In the genomic region with DNA sequence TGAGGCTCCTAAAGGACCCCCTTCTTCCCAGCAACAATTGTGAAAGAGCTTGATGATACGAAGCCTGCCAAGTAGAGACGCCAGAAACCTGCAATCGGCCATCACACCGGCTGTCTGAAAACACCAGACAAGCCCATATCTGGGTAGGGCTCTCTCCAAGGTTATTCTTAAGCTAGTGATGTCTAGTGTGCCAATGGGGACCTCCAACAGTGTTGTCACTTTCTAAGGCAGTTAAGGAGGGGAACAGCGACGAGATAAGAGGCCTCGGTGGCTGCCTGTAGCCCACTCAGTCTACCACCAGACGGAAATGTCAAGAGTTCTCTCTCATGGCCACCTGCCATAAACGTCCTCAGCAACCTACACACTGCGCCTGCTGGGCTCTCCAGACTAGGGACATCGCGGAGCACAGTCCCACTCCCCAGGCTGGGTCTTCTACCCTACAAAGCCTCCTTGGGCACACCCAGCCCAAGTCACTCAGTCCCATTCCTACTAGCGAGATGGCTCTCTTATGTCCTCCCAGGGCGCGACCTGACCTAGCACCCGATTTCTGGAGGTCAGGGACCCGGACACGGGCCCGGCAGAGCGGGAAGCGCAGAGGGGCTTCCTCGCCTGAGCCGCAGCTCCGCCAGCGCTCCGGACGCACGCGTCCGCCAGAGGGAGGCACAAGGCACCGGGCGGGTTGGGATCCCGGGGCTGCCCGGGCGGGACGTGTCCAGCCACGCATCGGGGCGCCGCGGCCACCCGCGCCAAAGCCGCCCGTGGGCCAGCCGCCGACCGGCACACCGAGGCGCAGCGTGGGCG, we compare ENCODE assay signal across 7 mouse cellular contexts. TPM values are rescaled to one million over a fixed set of nuclear protein-coding genes. Genes with fewer than 3 reads are reported as not detected.
DNase-seq lines count a peak whose midpoint lies in the region; ATAC-seq and TF ChIP-seq lines count a peak whose summit lies in the region.

No protein-coding gene starts in this region.

- peak; percentile 3; the same call in 1 of the 2 replicates for ATAC-seq in cerebellum, adult (ENCODE audit: insufficient number of reproducible peaks, low FRiP score, low TSS enrichment)
- ATAC-seq in forebrain, embryonic 12.5 days (ENCODE audit: low FRiP score), result peak; percentile 40
- ATAC-seq in liver, embryonic 14.5 days (ENCODE audit: insufficient read depth), result peak; percentile 12
- ATAC-seq in neural tube, embryonic 12.5 days (ENCODE audit: low FRiP score, low read depth), result peak; percentile 57

- peak; percentile 23 for DNase-seq in urinary bladder, postnatal 25 days (ENCODE audit: low spot score)
- no peak for DNase-seq in urinary bladder, postnatal 36 days (ENCODE audit: low spot score in 2 of 2)
- peak; percentile 54 for DNase-seq in induced T-regulatory cell, adult 2 months (ENCODE audit: low read depth)
- DNase-seq in liver, embryonic 14.5 days (ENCODE audit: low read depth in 3 of 3, low spot score in 3 of 3), result peak in 2 of 3 experiments; percentile 45 to 55

- peak overlapping the region; percentile 95 for H3K4me3 ChIP-seq in forebrain, embryonic 12.5 days (replicated peaks)
- peak overlapping the region; percentile 89 to 100 for H3K4me3 ChIP-seq in liver, embryonic 14.5 days (ENCODE audit: insufficient read depth in 1 of 2, low read depth in 2 of 2, low read length in 2 of 2)
- peak overlapping the region; percentile 96 for H3K4me3 ChIP-seq in neural tube, embryonic 12.5 days

- no peaks in the 10 kb centered on the region for H3K9me3 ChIP-seq in forebrain, embryonic 12.5 days
- H3K9me3 ChIP-seq in liver, embryonic 14.5 days (ENCODE audit: control insufficient read depth, low read length), result no peaks in the 10 kb centered on the region
- no peaks in the 10 kb centered on the region for H3K9me3 ChIP-seq in neural tube, embryonic 12.5 days

- H3K36me3 ChIP-seq in forebrain, embryonic 12.5 days (replicated peaks), result peaks cover 10% of the 10 kb centered on the region
- H3K36me3 ChIP-seq in liver, embryonic 14.5 days (replicated peaks; ENCODE audit: control insufficient read depth, insufficient read depth, low read depth), result peaks cover 11% of the 10 kb centered on the region
- H3K36me3 ChIP-seq in neural tube, embryonic 12.5 days, result no peaks in the 10 kb centered on the region

- peak overlapping the region; percentile 93 for H3K9ac ChIP-seq in forebrain, embryonic 12.5 days
- H3K9ac ChIP-seq in liver, embryonic 14.5 days (replicated peaks), result peak overlapping the region; percentile 99
- peak overlapping the region; percentile 79 for H3K9ac ChIP-seq in neural tube, embryonic 12.5 days

- H3K4me2 ChIP-seq in forebrain, embryonic 12.5 days, result peak overlapping the region; percentile 94
- peak overlapping the region; percentile 91 for H3K4me2 ChIP-seq in liver, embryonic 14.5 days (ENCODE audit: low read depth)
- H3K4me2 ChIP-seq in neural tube, embryonic 12.5 days (replicated peaks), result peak overlapping the region; percentile 87

- TF ChIP-seq CTCF in liver, embryonic 14.5 days (IDR thresholded peaks at IDR 0.05; ENCODE audit: low read depth), result peak; percentile 32

- peaks cover 43% of the 10 kb centered on the region for H3K4me1 ChIP-seq in forebrain, embryonic 12.5 days
- H3K4me1 ChIP-seq in liver, embryonic 14.5 days (replicated peaks; ENCODE audit: control insufficient read depth in 2 of 2, insufficient read depth in 2 of 2, low read length in 1 of 2), result peaks cover 36 to 37% of the 10 kb centered on the region in 2 experiments
- peaks cover 21% of the 10 kb centered on the region for H3K4me1 ChIP-seq in neural tube, embryonic 12.5 days

- under 1% methylated on average over 50 of the region's 52 CpGs for WGBS in forebrain, embryonic 12.5 days
- WGBS in liver, embryonic 14.5 days (ENCODE audit: insufficient replicate concordance), result under 1% methylated on average over 51 of the region's 52 CpGs
- WGBS in neural tube, embryonic 12.5 days, result under 1% methylated on average over 52 of the region's 52 CpGs

- TF ChIP-seq EP300 in liver, embryonic 14.5 days (IDR thresholded peaks at IDR 0.05; ENCODE audit: low read depth), result no peak

- H3K27ac ChIP-seq in forebrain, embryonic 12.5 days, result peak overlapping the region; percentile 85
- peak overlapping the region; percentile 96 for H3K27ac ChIP-seq in liver, embryonic 14.5 days
- H3K27ac ChIP-seq in neural tube, embryonic 12.5 days, result peak overlapping the region; percentile 62; the same call in 1 of the 2 replicates

- H3K27me3 ChIP-seq in forebrain, embryonic 12.5 days, result no peaks in the 10 kb centered on the region
- no peaks in the 10 kb centered on the region for H3K27me3 ChIP-seq in liver, embryonic 14.5 days (ENCODE audit: control insufficient read depth, insufficient read depth, low read length)
- no peaks in the 10 kb centered on the region for H3K27me3 ChIP-seq in neural tube, embryonic 12.5 days (replicated peaks)

RNA-seq across cellular contexts. Expression of gene Mical3, which starts 21.4 kb away (rescaled TPM):
- polyA plus RNA-seq in forebrain, embryonic 12.5 days (2016; fragmentation: Nextera tagmentation; extraction: Ambion mirVana), result 17.6 and 18.8 TPM in 2 replicates
- polyA plus RNA-seq in liver, embryonic 14.5 days (2012; rRNA removed), result 6.0 and 8.1 TPM in 2 replicates
- 9.4 and 12.8 TPM in 2 replicates for polyA plus RNA-seq in liver, embryonic 14.5 days (2014; fragmentation: Nextera tagmentation; extraction: Ambion mirVana)
- polyA plus RNA-seq in neural tube, embryonic 12.5 days (2016; fragmentation: Nextera tagmentation; extraction: Ambion mirVana), result 17.3 and 22.2 TPM in 2 replicates

Comparison
In these comparisons a context has a peak if more than half of its experiments do, and no peak if none do; other contexts are left out.
1. DNase-seq: peak in urinary bladder, postnatal 25 days (single experiment), induced T-regulatory cell, adult 2 months (single experiment) and liver, embryonic 14.5 days (2 of 3); none in urinary bladder, postnatal 36 days (0 of 2).
2. ATAC-seq: peak in every context shown above with its lines; median percentile 57 in neural tube, embryonic 12.5 days; 40 in forebrain, embryonic 12.5 days; 12 in liver, embryonic 14.5 days; 3 in cerebellum, adult.
3. Peak in every context shown above with its lines, with median percentiles within 50 percentile points of each other: H3K27ac ChIP-seq, H3K4me2 ChIP-seq, H3K4me3 ChIP-seq and H3K9ac ChIP-seq.